Mouse (Mus musculus): ENCODE results near the gene Clybl.

DNA sequence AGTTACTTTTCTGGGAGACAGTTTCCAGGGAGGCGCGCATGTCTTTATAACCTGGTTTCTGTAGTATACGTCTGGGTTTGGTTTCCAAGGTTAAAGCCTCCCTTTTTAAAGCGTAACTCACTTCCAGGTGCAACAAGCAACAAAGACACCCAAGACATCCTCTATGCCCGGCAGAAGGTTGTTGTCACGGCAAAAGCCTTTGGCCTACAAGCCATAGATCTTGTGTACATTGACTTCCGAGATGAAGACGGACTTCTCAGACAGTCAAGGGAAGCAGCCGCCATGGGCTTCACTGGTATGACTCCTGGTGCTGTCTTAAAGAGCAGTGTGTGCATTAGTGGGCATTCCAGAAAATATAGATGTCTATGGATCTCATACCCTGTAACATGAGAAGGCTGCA lies 197.6 kb downstream of the Clybl start:
- TF ChIP-seq POLR2A (IDR thresholded peaks at IDR 0.05; ENCODE audit: extremely low read depth, insufficient read depth, low read length) (no peak), CTCF (IDR thresholded peaks at IDR 0.05; ENCODE audit: extremely low read depth, insufficient read depth, low read length) (no peak)

Data from cortical plate, adult 2 months (tissue).